Mouse (Mus musculus): Measurements from ENCODE around the gene Hyal5.

The Hyal5 gene

DNA sequence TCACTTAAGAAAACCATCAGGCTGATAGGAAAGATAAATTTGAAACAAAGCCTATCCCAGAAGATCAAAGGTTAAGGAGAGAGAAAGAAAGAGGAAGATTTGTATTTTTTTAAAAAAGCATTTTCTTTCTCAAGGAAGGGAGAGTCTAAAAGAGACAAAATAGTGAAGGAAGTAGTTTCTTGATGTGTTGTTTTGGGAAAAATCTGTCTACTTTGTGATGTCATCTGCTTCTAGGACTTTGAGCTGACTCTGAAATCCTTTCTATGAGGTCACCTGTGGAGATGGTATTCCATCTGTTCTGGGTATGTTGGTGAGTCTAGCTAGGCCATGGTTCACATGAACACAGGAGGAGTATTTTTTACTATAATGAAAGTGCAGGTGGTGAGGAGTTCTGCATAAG lies at the start of gene Hyal5:
Gene Hyal5 (plus strand): TSS at position 301 of the 400 bp plus-strand sequence.
- DNase-seq (ENCODE audit: low read depth, low spot score): no peak

DNA sequence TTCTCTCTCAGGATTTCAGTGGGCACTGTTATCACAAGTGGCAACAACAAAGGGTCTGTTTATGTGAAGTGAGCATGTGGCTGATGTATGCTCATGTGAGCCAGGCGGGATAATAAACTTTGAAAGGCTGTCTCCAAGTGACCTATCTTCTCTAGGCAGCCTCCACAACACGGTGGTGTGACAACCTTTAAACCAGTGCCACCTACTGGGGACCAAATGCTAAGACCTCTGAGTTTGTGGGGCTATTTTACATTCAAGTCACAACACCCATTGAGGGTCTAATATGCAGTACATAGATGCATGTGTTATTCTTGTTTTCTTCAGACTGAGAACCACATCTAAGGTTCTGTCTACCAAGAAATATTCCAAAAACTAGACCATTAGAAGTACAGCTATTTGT lies 35.7 kb upstream of the Hyal5 start:
- no peak for DNase-seq (ENCODE audit: low read depth, low spot score)

DNA sequence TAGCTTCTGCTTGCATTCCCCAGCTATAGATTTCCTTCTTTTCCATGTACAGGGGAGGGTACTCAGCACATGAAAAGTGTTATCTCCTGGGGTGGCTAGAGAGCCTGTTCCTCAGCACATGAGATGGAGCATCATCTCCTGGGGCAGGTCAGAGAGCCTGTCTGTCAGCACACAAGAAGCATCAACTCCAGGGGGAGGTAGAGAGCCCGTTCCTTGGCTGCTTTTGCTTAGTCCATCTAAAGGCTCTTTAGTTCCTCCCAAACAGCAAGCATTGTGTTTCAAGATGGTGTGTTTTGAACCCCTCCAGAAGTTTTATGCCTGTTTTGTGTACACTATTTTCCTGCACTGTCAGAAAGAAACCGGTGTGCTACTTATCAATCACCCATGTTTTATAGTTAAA lies 2.5 kb downstream of the Hyal5 start:
- DNase-seq (ENCODE audit: low read depth, low spot score): no peak

DNA sequence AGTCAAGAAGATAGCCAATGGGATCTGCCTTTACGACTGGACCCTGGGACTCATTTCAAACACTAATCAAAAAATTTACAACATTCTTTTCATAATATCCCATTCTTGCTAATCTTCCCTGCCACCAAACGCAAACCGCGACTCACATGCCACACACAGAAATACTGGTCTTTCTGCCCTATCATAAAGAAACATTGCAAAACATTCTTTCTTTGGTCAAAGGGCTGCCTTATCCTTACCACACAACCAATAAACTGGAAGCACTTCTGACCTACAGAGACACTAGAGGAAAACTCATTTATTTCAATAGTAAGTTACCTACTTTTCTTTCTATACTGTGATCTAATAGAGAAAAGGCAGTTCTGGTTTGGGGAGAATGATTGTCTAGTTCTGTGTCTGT lies 5.9 kb downstream of the Hyal5 start:
- DNase-seq (ENCODE audit: low read depth, low spot score): no peak

DNA sequence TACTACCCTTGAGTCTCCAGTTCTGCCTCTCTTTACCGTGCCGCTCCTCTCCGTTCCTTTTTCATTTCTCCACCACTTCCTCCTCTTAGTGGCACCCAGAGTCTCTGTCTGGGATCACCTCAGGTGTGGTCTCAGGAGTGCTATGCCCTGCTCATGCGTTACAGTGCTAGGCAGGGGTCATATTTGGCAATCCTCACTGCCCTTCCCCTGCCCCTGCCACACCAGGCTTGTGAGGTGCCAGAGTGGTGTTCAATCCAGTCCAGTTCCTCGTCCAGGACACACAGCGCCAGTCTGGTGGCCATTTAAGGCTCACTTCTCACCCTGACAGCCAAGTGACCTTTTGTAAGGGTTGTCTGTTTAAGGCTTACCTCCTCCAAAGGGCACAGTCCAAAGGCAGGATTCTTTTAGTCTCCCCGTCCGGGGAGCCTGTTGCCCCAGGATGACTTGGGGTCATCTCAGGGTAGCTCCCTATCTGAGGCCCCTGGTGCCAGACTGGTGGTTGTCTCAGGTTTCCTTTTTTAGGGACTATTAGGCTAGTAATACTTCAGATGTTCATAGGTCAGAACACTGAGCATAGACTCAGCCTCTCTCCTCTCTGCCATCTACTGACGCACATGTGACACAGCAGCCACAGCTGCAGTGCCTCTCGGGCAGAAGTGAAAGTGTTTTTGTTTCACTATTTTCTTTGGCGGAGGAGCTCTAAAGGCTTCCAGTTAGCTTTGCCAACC lies 36.5 kb downstream of the Hyal5 start:
- peak; percentile 2 for DNase-seq (ENCODE audit: low read depth, low spot score)

DNA sequence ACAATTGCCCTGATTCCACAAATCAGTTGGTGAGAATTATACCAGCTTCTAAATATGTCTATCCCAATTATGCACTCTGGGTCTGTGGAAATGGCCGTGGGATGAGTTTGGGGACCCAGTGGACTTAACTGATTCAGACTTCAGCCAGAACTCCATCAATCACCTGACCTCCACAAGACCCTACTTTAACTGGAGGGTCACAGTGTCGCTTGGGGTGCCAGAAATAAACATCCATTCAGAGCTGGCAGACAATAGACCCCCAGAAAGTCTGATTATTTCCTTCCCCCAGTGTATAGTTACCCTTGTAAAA lies 37.0 kb downstream of the Hyal5 start:
- DNase-seq (ENCODE audit: low read depth, low spot score): no peak

DNA sequence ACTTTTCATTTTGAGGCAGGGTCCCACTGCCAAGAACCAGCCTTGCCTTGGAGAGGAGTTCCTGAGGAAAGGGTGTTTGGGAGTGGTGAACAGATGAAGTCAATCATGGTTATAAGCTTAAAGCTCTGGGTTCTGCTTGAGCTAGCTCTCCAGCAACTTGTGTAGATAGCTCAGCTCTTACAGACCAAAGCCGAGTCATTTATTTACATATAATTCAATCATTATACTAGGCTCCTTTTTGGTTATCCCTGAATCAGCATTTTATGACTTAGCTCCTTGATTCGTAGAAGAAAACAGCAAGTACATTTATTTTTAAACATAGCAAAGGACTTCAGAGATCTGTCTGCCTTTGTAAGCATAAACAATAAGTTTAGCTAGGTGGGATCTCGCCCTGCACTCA lies 47.3 kb downstream of the Hyal5 start:
- DNase-seq (ENCODE audit: low read depth, low spot score): no peak

DNA sequence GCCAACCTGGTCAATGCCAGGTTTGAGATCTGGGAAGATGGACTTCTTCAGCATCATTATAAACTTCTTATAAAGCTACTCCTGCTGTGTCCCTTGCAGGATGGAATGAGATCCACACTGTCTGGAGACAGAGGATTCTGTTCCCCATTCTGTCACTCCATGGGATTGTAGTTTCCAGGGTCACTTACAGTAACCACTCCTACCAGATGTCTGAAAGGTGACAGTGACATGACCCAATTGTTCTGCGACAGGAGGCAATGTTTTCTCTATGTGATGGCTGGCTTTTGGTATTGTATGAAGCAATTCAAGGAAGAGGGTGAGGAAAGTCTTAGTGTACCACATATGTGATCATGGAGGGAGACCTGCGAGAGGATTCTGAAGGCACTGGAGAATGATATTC lies 50.0 kb downstream of the Hyal5 start:
- DNase-seq (ENCODE audit: low read depth, low spot score): no peak

DNA sequence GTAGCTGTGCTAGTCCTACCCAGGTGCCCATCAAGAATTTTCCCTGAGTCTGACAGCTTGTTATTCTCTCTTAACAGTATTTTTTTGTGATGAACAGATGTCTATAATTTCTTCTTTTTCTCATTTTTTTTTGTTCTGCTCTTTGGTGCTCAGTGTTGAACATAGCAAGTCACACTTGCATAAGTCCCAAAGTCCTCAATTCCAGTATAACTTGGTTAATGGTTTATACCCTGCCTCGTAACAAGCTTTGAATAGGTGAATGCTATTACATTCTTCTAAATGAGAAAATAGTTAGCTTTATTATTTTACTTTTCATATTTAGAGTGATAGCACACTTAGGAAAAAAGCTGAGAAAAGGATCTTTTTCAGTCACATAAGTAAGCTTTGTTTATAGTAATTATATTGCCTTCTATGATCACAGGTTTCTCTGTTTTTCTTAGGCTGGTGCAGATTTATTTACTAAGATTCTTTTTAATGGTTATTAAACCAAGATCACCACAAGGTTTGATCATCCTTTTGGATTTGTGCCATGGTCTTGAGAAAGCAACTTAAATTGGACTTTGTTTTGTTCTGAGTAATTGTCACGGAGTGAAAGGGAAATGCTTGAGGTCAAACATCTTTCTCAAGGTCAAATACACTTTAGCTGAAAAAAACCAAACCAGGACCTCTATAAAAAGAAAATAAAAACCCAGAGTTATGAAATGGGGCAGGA lies 52.4 kb downstream of the Hyal5 start:
- no peak for DNase-seq (ENCODE audit: low read depth, low spot score)

DNA sequence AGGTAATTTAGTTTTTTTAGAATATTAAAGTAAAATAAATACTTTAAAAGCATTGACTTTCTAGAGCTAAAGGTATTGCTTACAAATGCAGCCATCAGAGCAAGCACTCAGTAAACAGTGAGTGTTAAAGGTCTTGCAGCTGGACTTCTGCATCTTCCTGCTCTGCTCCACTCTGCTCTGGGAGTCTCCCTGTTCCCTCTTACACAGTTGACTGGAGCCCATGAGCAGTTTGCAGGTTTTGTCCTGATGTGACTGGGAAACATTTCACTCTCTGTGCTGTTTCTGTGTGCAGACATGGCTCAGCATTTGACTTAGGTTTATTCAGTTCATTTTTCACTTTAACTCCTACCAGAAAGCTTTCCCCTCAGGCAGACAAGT lies 52.9 kb downstream of the Hyal5 start:
- DNase-seq (ENCODE audit: low read depth, low spot score): no peak

DNA sequence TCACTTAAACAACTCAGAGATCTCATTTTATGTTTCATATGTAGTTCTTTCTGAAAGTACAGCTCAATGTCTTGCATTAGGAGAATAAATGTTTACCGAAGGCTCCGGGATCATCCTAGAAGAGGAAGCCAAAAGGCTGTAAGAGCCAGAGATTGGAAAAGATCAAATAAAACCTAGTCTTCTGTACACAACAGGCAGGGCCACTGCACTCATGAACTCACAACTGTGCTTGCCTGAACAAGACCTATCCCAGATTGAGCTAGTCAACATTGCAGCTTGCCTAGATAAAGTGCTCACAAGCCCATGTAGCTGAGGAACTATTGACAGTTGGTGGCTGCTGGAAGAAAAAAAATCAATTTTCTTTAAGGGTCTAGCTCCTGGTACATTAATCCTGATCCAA lies 55.8 kb downstream of the Hyal5 start:
- DNase-seq (ENCODE audit: low read depth, low spot score): no peak

DNA sequence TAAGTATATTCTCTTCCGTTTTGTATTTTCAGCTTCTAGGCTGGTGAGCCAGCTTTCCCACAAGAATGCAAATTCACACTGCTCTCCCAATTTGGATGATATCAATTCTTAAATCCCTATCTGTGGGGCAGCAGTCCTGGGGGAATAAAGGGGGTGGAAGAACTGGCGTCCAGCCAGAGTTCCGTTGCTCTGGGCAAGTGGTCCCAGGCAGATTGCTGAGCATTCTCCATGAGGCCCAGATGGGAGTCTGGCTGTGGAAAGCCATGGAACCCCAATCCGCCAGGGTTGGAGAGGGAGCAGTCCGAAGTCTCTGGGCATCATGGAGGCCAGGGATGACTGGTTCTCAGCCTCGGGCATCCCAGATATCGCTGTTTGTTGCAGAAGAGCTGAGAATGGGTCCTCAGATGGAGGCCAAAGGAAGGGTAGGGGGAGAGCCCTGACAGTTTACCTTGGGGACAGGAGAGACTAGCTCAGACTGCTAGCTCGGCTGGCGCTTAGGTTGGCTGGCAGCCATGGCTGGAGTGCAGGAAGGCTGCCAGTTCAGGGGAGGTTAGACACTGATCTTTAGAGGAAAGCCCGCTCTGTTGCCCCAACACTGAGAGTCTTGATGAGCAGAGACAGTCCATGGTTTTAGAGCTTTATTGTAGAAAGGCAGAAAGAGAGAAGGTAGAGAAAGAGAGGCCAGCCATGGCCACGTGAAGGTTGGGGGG lies 67.4 kb downstream of the Hyal5 start:
- DNase-seq (ENCODE audit: low read depth, low spot score): no peak
